Mouse (Mus musculus): ENCODE measurements around the gene 4933430I17Rik.

DNA sequence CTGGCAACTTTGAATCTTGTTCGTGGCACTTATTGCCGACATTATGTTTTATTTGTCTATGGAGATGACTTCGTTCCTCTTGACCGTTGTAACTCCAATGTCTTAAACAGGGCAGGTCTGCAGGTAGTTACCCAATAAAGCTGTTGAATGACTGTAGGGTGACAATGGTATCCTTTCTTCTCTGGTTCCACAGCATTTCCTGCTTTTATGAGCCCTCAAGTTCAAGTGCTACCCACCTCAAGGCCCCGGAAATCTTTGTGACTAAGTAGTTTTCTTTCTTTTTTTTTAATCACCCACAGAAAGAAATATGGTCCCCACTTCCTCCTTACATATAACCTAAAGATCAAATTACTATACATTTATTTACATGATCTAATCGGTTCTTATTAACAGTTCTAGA is 49.4 kb upstream of the 4933430I17Rik start:
- TF ChIP-seq GATA1 (IDR thresholded peaks at IDR 0.05; ENCODE audit: borderline replicate concordance, low read length), result no peak
- TF ChIP-seq CTCF (IDR thresholded peaks at IDR 0.05; ENCODE audit: low read depth, low read length), result no peak
- TF ChIP-seq GATA2 (IDR thresholded peaks at IDR 0.05; ENCODE audit: borderline replicate concordance, low read depth, low read length), result no peak
- no peak for TF ChIP-seq POLR2AphosphoS5 (IDR thresholded peaks at IDR 0.05; ENCODE audit: insufficient replicate concordance, low read depth, low read length)
- no peak for TF ChIP-seq TAL1 (conservative IDR thresholded peaks at IDR 0.05; ENCODE audit: low read depth, low read length)
